Mouse (Mus musculus) myocyte (in vitro differentiated cells): ENCODE results near the gene Retnlg.

ENCODE experiments used
- MAX ChIP-seq: IDR thresholded peaks from one replicate; pipeline ENCODE4 v1.6.1; 2011; ENCODE audit warnings: low read depth, mild to moderate bottlenecking, control low read depth
- MYOG ChIP-seq, 3 experiments: IDR thresholded peaks; one replicate each; pipeline ENCODE4 v1.6.1; 2011; ENCODE audit warnings: control low read depth in 2 of 3, low read depth in 2 of 3, mild to moderate bottlenecking in 2 of 3; ENCODE audit not compliant: insufficient read length in 2 of 3, control insufficient read depth in 1 of 3, insufficient read depth in 1 of 3
- POLR2A ChIP-seq: IDR thresholded peaks from one replicate; pipeline ENCODE4 v1.6.1; 2011; ENCODE audit warnings: low read depth, mild to moderate bottlenecking, control low read depth, moderate library complexity; ENCODE audit not compliant: insufficient read length
- USF1 ChIP-seq: IDR thresholded peaks from one replicate; pipeline ENCODE4 v1.6.1; 2011; ENCODE audit warnings: low read depth, mild to moderate bottlenecking, control low read depth, moderate library complexity

DNA sequence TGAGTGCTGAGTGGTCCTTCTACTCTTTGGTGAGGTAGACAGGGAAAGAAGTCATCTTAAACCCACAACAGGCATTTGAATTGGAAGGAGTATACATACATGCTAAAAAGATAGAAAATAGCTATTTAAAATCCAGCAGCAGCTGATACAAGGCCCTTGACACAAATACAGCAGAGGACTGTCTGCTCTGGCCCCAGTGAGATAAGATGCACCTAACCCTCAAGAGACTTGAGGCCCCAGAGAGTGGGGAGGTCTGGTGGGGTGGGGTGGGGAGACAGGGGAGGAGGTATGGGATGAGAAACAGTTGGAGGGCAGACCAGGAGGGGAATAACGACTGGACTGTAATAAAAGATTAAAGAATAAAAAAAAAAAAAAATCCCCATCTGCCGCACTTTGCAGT lies 4.7 kb upstream of the Retnlg start:
- no peak for TF ChIP-seq USF1
- no peak for TF ChIP-seq MYOG (IDR thresholded peaks at IDR 0.05; ENCODE audit: control insufficient read depth in 1 of 3, insufficient read depth in 1 of 3, insufficient read length in 2 of 3, low read depth in 2 of 3)
- TF ChIP-seq POLR2A: no peak
- TF ChIP-seq MAX: no peak
